Mouse (Mus musculus) heart, postnatal 25 days (tissue): ENCODE measurements around the gene Tnfaip3. TPM values are rescaled to one million over a fixed set of nuclear protein-coding genes. Genes with fewer than 3 reads are reported as not detected.
A peak's percentile ranks its signal among the peaks of the same experiment; 100 is the strongest.

ENCODE experiments used
- DNase-seq: peaks from one replicate; pipeline ENCODE4 v3.0.0; 2022; ENCODE audit warnings: low spot score
- intact Hi-C: fragments of 180-260 bp; cut with DNase I; formaldehyde crosslinking; loops from one replicate; pipeline ENCODE4 v1.15.1; 2025
- total RNA-seq, 2 experiments: library from RNA; stranded (reverse); gene quantifications; 2 replicates each; pipeline ENCODE4 v1.2.3; 2021

The Tnfaip3 gene
- total RNA-seq, 2 experiments from 2014 or later, result 1.7 to 3.2 TPM

- intact Hi-C loops, result loop anchor here (5.0 kb wide), 1 partner anchor 105 kb away; no protein-coding TSS in a partner anchor
- DNase-seq, result no peak
These were observed 1.5 kb upstream of the Tnfaip3 start for GRCm38 (mm10) chr10:19016823-19017471.

- intact Hi-C loops, result loop anchor here (2.0 to 5.0 kb wide), 3 partner anchors 62 to 172 kb away; no protein-coding TSS in a partner anchor
- no peak for DNase-seq
These were observed 838 bp downstream of the Tnfaip3 start for GRCm38 (mm10) chr10:19014381-19015256.

GRCm38 (mm10) chr10:19013351-19013750, 2.1 kb downstream of the Tnfaip3 start:
- intact Hi-C loops, result loop anchor here (5.0 kb wide), 1 partner anchor 61 kb away; no protein-coding TSS in a partner anchor
- no peak for DNase-seq

GRCm38 (mm10) chr10:19012616-19013015, 2.8 kb downstream of the Tnfaip3 start:
- intact Hi-C loops, result loop anchor here (5.0 kb wide), 1 partner anchor 60 kb away; no protein-coding TSS in a partner anchor
- no peak for DNase-seq

- intact Hi-C loops, result loop anchor here (5.0 kb wide), 1 partner anchor 60 kb away; no protein-coding TSS in a partner anchor
- no peak for DNase-seq
These were observed 3.5 kb downstream of the Tnfaip3 start for GRCm38 (mm10) chr10:19011832-19012440.

DNA sequence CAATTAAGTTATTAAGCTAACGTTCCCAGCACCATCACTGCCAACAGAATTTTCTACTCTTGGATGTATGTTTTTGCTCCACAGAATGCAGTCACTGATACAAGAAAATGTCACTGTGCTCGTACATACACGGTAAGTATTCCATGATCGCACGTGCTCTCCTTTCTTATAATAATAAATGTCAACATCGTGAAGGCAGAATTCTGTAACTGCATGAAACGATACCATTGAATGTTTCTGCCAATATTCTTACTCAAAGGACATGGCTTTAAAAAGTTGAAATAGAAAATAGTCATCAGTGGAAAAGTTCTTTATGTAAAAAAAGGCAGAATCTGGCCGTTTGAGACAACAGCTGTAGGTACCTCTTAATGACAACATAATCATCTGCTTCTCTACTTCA, 5.0 kb downstream of the Tnfaip3 start:
- no peak for DNase-seq
- intact Hi-C loops, result loop anchor here (5.0 kb wide), 1 partner anchor 58 kb away; no protein-coding TSS in a partner anchor

DNA sequence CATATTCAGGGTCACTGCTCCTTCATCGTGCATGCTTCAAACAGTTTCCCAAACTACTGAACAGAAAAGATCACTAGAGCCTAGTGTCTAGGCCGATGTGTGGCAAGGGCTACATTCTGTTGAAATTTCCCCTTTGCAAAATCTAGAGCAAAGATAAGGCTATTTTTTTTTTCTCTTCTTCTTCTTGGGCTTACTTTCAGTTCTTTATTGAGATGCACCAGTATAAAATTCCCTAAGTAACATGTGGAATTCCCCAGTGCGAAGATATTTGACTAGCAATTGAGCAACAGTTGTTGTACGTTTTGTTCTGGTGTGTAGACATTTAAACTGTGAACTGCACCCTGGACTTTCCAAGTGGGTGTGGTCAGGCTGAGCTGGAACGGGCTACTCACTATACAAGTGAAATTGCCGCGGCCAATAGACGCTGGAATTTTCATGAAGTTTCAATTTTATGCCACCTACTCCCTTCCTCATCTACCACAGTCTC, 6.2 kb downstream of the Tnfaip3 start:
- DNase-seq, result peak; percentile 35
- intact Hi-C loops, result no loop called here

DNA sequence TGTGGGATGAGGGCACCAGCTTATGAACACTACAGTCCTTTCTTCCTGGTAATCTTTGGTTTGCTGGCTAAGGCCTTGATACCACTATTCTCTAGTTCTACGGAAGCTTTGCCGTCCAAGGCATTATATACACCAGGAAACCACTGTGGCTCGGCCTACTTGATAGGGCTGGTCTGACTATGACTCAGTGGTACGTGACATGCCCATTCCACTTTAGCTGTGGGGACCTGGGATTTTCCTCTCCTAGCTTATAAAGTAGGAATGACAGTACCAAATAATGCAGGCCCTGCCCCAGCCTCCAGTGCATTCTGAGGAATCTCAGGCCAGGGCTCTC, 6.9 kb downstream of the Tnfaip3 start:
- intact Hi-C loops, result no loop called here

DNA sequence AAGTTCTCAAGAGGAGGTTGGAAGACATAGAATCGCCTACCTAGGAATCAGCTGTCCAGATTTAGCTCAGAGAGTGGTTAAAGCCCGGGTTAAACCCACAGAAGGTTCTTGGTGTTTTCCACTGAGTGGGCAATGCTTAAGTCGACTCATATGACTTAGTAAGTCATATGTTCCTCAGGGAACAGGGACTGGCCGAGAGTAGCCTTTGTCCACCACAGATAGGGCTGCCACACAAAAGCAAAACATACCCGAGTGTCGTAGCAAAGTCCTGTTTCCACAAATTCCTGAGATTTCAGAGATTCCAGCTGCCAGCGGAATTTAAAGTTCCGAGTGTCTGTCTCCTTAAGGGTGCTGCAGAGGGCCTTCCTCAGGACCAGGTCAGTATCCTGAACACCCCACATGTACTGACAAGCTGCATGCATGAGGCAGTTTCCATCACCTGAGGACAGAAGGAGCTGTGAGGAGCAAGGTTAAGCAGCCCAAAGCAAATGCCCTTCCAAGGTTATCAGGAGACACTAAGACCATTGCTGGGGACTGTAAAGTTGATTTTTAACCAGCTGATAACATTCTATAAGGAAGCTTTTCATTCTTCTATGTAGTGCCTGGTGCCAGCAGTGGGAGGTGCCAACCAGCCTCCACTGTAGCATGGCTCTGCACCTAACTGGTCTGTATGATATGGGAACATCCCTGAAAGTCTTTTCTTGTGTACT, 7.4 kb downstream of the Tnfaip3 start:
- DNase-seq, result no peak
- intact Hi-C loops, result no loop called here

More for the DNA sequence above, 6.9 kb downstream of the Tnfaip3 start:
- DNase-seq, result no peak

DNA sequence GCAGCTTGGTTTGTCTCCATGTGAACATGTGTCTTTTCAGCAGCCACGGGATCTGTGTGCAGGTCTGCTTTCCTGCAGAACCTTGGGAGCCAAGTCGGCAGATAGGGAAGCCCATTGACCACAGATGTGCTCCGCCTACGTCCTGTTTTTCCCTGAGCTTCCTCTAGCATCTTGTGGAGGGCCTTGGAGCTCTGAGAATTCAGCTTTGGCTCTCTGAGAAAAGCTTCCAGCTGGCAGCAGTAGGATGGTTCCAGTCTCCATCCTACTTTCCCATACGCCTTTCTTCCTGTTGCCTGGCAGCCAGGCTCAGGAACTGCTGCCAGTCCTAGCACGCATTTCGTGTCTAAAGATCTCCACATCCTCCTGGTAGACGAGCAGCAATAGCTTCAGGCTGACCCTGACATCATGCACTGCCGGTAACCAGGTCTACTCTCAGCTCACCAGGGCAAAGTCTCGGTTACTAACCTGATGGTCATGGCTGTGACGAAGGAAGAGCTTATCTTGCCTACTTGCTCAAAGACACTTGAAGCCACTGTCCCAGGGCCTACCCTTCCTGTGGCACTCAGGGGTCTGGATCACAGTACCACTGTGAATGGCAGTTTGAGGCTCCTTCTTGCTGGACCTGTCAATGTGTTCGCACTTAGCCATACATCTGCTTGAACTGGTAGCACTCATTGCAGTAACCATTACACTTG, 13.2 kb downstream of the Tnfaip3 start:
- DNase-seq, result no peak
- intact Hi-C loops, result loop anchor here (5.0 kb wide), 1 partner anchor 185 kb away; no protein-coding TSS in a partner anchor

DNA sequence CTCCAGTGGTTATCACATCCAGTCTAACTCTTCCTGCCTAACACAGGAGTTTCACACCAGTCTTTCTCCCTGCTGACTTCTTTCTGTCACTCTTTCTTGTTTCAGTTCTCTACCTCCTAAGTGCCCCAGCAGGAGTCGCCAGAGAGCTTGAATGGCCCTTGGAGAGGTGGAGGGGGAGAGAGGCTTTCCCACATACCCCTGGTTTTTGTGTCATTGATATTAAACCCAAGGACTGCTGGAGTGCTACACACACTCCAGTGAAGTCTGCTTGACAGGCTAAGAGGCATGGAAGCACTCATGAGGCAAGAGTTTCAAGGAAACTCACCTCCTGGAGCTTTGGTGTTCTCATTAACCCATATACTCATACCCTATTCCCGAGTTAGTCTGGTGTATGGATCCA, 16.0 kb downstream of the Tnfaip3 start:
- intact Hi-C loops, result no loop called here
- DNase-seq, result no peak

- DNase-seq, result no peak
- intact Hi-C loops, result no loop called here
These were observed 19.1 kb downstream of the Tnfaip3 start for GRCm38 (mm10) chr10:18996331-18996730.

DNA sequence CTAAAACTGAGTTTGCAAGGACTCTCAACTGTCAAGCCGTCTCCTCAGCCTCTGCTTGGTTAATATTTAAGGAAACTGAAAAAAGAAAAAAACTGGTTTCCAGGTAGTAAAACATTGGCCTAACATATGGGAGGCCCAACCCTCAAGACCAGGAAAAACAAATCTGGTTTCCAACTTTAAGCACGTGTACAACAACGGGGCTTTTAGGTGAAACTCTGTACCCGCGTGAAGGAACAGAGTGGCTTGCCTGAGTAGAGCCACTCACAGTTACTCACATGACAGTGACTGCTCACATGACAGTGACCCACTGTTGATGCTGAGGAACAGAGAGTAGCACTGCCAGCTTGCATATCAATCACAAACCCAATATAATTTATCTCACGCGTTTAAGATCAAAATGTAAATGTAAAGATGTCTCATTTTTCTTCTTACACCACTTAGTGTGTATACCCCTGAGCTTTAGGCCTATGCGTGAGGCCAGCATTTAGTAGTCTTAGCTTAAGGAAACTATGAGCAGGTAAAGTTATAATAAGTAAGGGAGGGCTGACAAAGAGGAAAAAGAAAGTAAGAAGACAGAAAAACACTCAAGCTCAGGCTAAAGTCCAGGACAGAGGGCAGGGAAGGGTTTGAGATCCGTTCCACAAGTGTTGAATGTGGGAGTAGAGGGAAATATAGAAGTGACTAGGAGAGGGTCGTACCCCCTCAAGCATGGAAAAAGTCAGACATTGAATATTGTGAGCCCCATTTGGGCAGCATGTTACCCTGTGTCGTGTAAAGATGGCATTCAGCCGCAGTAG, 19.8 kb downstream of the Tnfaip3 start:
- DNase-seq, result no peak
- intact Hi-C loops, result no loop called here

DNA sequence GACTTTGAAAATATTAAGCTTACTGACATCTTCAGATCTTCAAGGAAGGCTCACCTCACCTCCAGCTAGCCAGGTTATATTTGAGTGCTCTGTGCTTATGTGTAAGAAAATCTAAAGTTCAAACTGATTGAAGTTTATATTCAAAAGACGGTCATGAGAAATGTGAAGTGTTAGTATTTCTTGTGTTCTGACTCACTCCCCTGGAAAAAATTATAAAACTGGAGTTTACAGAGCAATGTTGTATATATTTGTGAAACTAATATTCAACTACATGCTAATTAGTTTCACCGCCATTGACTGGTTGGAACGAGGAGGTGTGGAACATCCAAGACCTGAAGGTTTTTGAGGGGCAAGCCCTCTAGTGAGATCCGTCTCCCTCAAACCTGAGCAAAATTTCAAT, 22.5 kb downstream of the Tnfaip3 start:
- intact Hi-C loops, result no loop called here
- DNase-seq, result no peak

- no peak for DNase-seq
- intact Hi-C loops, result no loop called here
These were observed 24.4 kb downstream of the Tnfaip3 start for GRCm38 (mm10) chr10:18991057-18991456.

DNA sequence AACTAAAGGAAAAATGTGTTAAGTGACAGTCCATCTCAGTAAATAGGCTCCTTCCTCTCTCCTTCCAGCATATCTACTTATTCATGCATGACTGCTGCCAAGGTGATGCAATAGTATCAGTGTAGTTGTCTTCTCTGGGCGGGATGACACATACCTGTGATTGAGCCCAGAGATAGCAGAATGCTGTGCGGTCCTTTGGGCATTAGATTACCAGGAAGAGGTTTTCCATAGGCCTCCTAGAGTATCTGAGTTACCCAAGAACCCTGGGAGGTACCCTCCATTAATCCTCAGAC, 27.6 kb downstream of the Tnfaip3 start:
- DNase-seq, result no peak
- intact Hi-C loops, result no loop called here

DNA sequence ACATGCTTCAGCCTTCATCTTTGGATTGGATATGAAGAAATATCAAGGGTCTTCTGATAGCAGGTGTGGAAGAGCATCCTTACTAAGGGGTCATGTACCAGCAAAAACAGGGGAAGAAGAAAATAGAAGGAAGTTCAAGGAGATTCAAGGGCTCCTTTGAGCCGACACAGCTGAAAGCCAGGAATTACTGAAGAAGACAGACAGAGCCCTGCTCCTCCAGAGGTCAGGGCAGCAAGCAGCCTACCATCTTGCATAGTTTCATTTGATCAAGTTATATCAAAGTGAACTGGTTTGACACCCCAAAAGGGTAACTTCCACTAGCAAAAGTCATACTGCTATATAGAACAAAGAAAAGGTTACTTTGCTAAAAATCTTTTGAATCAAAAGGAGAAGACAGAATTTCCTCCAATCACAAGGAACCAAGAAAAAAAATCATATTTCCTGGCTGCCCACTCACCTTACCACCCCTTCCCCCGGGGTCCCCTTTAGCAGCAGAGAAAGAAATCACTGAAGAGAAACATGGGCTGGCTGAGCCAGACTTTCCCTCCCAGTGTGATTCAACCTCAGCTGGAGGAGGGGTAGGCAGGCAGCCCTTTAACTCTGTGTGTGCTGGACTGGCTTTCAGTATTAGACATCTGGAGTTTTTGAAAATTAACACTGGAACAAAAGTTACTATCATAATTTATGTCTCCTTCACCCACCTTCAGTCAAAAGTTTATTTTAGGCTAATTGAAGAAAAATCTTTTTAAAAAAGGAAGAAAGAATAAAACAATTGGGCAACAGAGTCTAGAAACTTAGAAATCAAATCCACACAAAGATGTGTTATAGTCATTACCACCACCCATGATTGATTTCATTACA, 28.2 kb downstream of the Tnfaip3 start:
- DNase-seq, result no peak
- intact Hi-C loops, result no loop called here

DNA sequence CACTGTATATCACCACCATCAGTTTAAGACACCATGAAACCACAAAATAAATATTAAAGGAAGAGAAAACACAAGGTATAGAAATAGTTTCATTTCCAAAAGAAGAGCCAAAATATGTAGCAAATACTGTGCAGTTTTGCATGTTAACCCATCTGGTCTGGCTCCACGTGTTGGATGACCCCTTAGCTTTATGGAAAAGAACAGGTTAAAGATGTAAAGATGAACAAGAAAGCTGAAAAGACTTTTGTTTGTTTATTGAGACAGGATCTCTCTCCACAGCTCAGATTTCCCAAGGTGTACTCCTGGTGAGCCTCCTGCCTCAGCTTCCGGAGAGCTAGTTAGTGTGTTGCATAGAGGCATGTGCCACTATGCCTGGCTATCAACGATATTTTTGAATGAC, 29.9 kb downstream of the Tnfaip3 start:
- intact Hi-C loops, result no loop called here
- DNase-seq, result no peak
